Mouse (Mus musculus) limb, embryonic 14.5 days (tissue): ENCODE data around the gene Srsf7. TPM values are rescaled to one million over a fixed set of nuclear protein-coding genes. Genes with fewer than 3 reads are reported as not detected.

Experiments
- ATAC-seq: fragments of 200-750 bp; cut with Nextera tagmentation; 2 replicates; pipeline ENCODE4 v1.8.0; 2017; ENCODE audit warnings: low read depth, moderate number of reproducible peaks, moderate TSS enrichment; ENCODE audit not compliant: low FRiP score
- DNase-seq: peaks from one replicate; pipeline ENCODE4 v3.0.0-alpha.2; 2015; ENCODE audit warnings: low spot score
- H3K27ac ChIP-seq: fragments of 300-500 bp; sonication (generic); replicated peaks from 2 replicates; pipeline ENCODE4 v1.5.1; 2014; ENCODE audit warnings: low read depth, mild to moderate bottlenecking, low read length, moderate library complexity, mixed read lengths
- H3K27me3 ChIP-seq: fragments of 300-500 bp; sonication (generic); 2 replicates; pipeline ENCODE4 v1.6.1; 2014; ENCODE audit warnings: low read length, mixed read lengths; ENCODE audit not compliant: control insufficient read depth, insufficient read depth
- H3K36me3 ChIP-seq: fragments of 300-500 bp; sonication (generic); 2 replicates; pipeline ENCODE4 v1.6.1; 2014; ENCODE audit warnings: mild to moderate bottlenecking, low read length, moderate library complexity, mixed read lengths; ENCODE audit not compliant: control insufficient read depth, insufficient read depth
- H3K4me1 ChIP-seq: fragments of 300-500 bp; sonication (generic); 2 replicates; pipeline ENCODE4 v1.6.1; 2014; ENCODE audit warnings: antibody characterized with exemption, low read length, mixed read lengths; ENCODE audit not compliant: control insufficient read depth, insufficient read depth
- H3K4me2 ChIP-seq: fragments of 300-500 bp; sonication (generic); replicated peaks from 2 replicates; pipeline ENCODE4 v1.6.1; 2014; ENCODE audit warnings: low read depth, mild to moderate bottlenecking, low read length, moderate library complexity; ENCODE audit not compliant: severe bottlenecking
- H3K4me3 ChIP-seq: fragments of 300-500 bp; sonication (generic); replicated peaks from 2 replicates; pipeline ENCODE4 v1.5.1; 2014; ENCODE audit warnings: low read length
- H3K9ac ChIP-seq: fragments of 300-500 bp; sonication (generic); 2 replicates; pipeline ENCODE4 v1.6.1; 2014; ENCODE audit warnings: mild to moderate bottlenecking, low read depth, low read length, moderate library complexity; ENCODE audit not compliant: severe bottlenecking
- H3K9me3 ChIP-seq: fragments of 300-500 bp; sonication (generic); 2 replicates; pipeline ENCODE4 v1.6.1; 2016; ENCODE audit warnings: low read length; ENCODE audit not compliant: control insufficient read depth
- POLR2A ChIP-seq: fragments of 200-500 bp; IDR thresholded peaks from 2 replicates; pipeline ENCODE4 v1.8.0; 2012; ENCODE audit warnings: inconsistent platforms, mild to moderate bottlenecking, moderate library complexity, borderline replicate concordance; ENCODE audit not compliant: insufficient read depth, insufficient read length; ENCODE audit errors: extremely low read depth
- WGBS: fragments of 180-500 bp; shearing (Covaris S2); extraction: QIAGEN DNeasy Blood & Tissue Kit; methylation state at CpG from one replicate; pipeline ENCODE4 v1.1.7; 2014; 5-methylcytosine and 5-hydroxymethylcytosine counted together
- polyA plus RNA-seq, 2 experiments: library from polyadenylated mRNA; depleted of rRNA in 1 of 2; stranded (reverse) in 1 of 2; unstranded in 1 of 2; fragments of >200 nt; fragmentation: Nextera tagmentation in 1 of 2; extraction: Ambion mirVana in 1 of 2; gene quantifications; 2 replicates each; pipeline versions ENCODE4 v1.2.1 to v1.2.3; 2012 to 2014

Srsf7 gene
- polyA plus RNA-seq, 2 experiments = 429 to 577 TPM

DNA sequence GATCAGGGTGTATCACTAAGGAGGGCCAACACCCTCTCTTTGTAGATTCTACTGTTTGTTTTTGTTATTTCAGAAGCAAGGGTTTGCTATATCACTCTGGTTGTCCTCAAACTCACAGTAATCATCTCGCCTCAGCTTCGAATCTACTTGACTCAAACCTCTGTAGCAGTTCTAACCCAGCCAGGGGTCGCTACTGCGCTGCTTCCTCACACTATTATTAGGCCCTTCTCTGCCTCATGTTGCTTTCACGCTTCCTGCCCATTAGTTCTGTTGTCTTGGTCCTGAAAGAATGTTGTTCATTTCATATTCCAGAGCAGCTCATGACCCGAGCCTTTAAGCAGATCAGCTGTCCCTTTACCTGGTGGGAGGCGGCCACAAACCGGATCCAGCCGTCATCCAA is 34.5 kb upstream of the Srsf7 start:
- Histone ChIP-seq H3K4me1 (no peaks in the 10 kb centered on the region), H3K36me3 (peaks cover 84% of the 10 kb centered on the region), H3K4me3 (no peak overlapping the region), H3K9me3 (no peaks in the 10 kb centered on the region), H3K4me2 (no peak overlapping the region), H3K27ac (no peak overlapping the region), H3K27me3 (no peaks in the 10 kb centered on the region), H3K9ac (no peak overlapping the region)
- TF ChIP-seq POLR2A = no peak
- ATAC-seq (no peak), DNase-seq (no peak)
- WGBS = 91% methylated on average over 9 of the region's 9 CpGs

DNA sequence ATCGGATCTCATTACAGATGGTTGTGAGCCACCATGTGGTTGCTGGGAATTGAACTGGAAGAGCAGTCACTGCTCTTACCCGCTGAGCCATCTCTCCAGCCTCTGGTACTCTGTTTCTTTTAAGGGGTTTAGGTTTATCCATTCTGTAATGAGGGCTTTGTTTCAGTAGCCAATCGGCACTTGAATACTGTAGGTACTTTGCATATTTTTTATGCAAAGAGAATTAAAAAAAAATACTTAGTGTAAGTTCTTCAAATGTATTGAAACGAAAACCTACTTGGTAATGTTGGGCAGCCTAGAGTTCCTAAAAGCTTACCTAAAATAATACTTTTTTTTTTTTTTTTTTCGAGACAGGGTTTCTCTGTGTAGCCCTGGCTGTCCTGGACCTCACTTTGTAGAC is 30.4 kb upstream of the Srsf7 start:
- Histone ChIP-seq H3K9ac (no peak overlapping the region), H3K27ac (no peak overlapping the region), H3K27me3 (no peaks in the 10 kb centered on the region), H3K9me3 (no peaks in the 10 kb centered on the region), H3K4me2 (no peak overlapping the region), H3K36me3 (peaks cover 42% of the 10 kb centered on the region), H3K4me1 (no peaks in the 10 kb centered on the region), H3K4me3 (no peak overlapping the region)
- no peak for TF ChIP-seq POLR2A
- WGBS = 93% methylated on average over 5 of the region's 5 CpGs
- ATAC-seq (no peak), DNase-seq (no peak)

DNA sequence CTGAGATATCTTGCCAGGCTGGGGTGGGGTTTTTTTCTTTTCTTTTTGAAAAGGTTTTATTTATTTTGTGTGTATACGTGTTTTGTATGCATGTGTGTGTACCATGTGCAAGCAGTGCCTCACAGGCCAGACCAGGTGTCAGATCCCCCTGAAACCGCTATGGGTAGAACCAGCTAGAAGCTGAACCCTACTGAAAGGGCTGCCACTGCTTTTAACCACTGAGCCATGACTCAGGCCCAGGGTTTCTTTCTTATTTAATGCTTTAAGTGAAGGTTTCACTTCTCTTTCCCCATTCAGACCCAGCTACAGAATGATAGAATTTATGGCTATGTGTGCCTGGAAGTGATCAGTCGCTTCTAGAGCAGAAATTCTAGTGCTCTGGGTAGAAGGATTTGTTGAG is 29.7 kb upstream of the Srsf7 start:
- Histone ChIP-seq H3K27me3 (no peaks in the 10 kb centered on the region), H3K36me3 (peaks cover 36% of the 10 kb centered on the region), H3K4me3 (no peak overlapping the region), H3K4me1 (no peaks in the 10 kb centered on the region), H3K4me2 (no peak overlapping the region), H3K9me3 (no peaks in the 10 kb centered on the region), H3K9ac (no peak overlapping the region), H3K27ac (no peak overlapping the region)
- 87% methylated on average over 3 of the region's 3 CpGs for WGBS
- DNase-seq = no peak
- ATAC-seq = no peak
- no peak for TF ChIP-seq POLR2A

DNA sequence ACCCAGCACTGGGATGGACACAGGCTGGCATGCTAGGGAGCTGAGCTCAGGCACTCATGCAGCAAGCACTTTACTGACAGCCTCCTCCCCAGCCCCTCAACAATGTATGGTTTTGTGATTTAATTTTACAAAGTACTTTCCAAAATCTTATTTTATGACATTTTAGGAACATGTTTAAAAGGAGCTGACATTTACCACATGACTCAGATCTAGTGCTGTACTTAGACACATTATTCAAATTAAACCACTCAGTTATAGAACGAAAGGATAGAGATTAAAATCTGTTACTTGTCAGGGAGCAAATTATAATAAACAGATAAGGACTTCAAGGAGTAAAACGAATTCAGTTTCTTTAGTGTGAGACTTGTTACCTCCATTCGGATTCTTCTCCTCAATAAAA is 28.4 kb upstream of the Srsf7 start:
- H3K9ac ChIP-seq = no peak overlapping the region
- no peak overlapping the region for H3K4me3 ChIP-seq
- no peak overlapping the region for H3K27ac ChIP-seq
- ATAC-seq = no peak
- no peak overlapping the region for H3K4me2 ChIP-seq
- H3K27me3 ChIP-seq = no peaks in the 10 kb centered on the region
- no peak for TF ChIP-seq POLR2A
- 84% methylated on average over 3 of the region's 3 CpGs for WGBS
- H3K4me1 ChIP-seq = no peaks in the 10 kb centered on the region
- DNase-seq = no peak
- H3K36me3 ChIP-seq = peaks cover 25% of the 10 kb centered on the region
- H3K9me3 ChIP-seq = no peaks in the 10 kb centered on the region

DNA sequence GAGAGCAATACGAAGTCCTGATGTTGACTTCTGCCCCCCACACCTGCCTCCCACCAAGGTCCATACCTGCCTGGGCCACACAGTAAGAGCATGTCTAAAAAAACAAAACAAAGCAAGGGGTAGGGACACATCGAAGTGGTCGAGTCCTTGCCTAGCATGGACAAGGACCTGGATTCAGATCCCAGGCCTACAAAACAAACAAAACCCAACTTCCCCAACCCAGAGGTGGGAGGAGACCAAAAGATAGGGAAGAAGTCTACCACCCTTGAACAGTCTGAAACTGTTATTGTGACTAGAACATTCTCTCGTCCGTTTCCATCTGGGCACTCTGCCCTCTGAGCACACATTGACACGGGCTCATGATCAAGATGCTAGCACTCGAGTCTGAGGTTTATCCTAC is 27.3 kb upstream of the Srsf7 start:
- no peak overlapping the region for H3K27ac ChIP-seq
- no peaks in the 10 kb centered on the region for H3K9me3 ChIP-seq
- no peak overlapping the region for H3K9ac ChIP-seq
- H3K4me1 ChIP-seq = no peaks in the 10 kb centered on the region
- WGBS = 85% methylated on average over 7 of the region's 7 CpGs
- no peaks in the 10 kb centered on the region for H3K27me3 ChIP-seq
- no peak for TF ChIP-seq POLR2A
- ATAC-seq (no peak), DNase-seq (no peak)
- no peak overlapping the region for H3K4me2 ChIP-seq
- H3K4me3 ChIP-seq = no peak overlapping the region
- H3K36me3 ChIP-seq = peaks cover 15% of the 10 kb centered on the region

DNA sequence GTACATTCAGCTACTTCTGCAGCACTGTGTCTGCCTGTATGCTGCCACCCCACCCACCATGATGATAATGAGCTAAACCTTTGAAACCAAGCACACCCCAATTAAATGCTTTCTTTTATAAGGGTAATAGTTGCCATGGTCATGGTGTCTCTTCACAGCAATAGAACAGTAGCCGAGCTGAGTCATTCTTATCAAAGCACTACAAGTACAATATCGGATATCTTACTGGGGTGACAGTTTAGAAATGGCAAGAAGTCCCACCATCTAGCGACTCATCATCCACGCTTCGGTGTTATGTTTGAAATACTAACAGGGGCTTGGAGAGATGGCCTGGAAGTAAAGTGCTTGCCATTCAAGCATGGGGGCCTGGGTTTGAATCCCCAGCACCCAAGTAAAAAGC is 26.7 kb upstream of the Srsf7 start:
- TF ChIP-seq POLR2A = no peak
- WGBS = 90% methylated on average over 5 of the region's 5 CpGs
- H3K9ac ChIP-seq = no peak overlapping the region
- no peaks in the 10 kb centered on the region for H3K4me1 ChIP-seq
- H3K27ac ChIP-seq = no peak overlapping the region
- no peak overlapping the region for H3K4me2 ChIP-seq
- H3K27me3 ChIP-seq = no peaks in the 10 kb centered on the region
- H3K4me3 ChIP-seq = no peak overlapping the region
- peaks cover 11% of the 10 kb centered on the region for H3K36me3 ChIP-seq
- no peak for ATAC-seq
- DNase-seq = no peak
- no peaks in the 10 kb centered on the region for H3K9me3 ChIP-seq
